Mouse (Mus musculus) heart, adult 18-20 months (tissue): ENCODE results near the gene Phf12. TPM values are rescaled to one million over a fixed set of nuclear protein-coding genes. Genes with fewer than 3 reads are reported as not detected.

Source experiments
- DNase-seq, 2 experiments: peaks; one replicate each; pipeline ENCODE4 v3.0.0; 2021 to 2022; ENCODE audit warnings: mixed read lengths in 1 of 2
- long read RNA-seq, 2 experiments: library from polyadenylated mRNA; stranded (forward); transcript quantifications; one replicate each; pipeline ENCODE4 v2.0.0; 2021
- total RNA-seq, 2 experiments: library from RNA; stranded (reverse); gene quantifications; 2 replicates each; pipeline ENCODE4 v1.2.3; 2021

Gene Phf12
- total RNA-seq, result 10 to 100 TPM; 21.7 to 21.9 TPM
- long read RNA-seq, experiment 1, full-length matches to known transcripts, result 1 of 13 reads
- long read RNA-seq, experiment 1, partial matches to known transcripts, result 10 of 13 reads
- long read RNA-seq, experiment 1, other reads (novel, unspliced or antisense), result 2 of 13 reads
- long read RNA-seq, experiment 2, partial matches to known transcripts, result 3 of 4 reads
- long read RNA-seq, experiment 2, other reads (novel, unspliced or antisense), result 1 of 4 reads

DNA sequence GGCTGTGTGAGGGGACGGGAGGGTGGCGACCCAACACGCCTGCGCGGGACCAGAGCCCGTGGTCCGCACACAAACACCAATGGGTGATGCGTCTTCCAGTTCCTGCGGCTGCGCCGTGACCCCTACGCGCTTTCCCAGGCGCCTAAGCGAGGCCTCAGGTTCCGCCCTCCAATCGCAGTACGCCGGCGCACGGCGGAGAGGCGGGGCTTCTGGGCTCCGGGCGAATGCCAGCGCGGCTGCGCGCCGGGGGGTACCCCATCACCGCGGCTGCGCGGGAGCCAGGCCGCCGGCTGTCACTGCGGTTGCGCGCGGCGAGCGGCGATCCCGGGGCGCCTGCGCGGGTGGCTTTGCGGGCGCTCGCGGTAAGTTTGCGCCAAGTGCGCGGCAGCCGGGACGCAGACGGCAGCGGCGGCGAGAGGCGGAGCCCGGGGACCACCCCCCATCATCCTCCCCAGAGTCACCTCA is at the start of gene Phf12:
TSS of gene Phf12 (plus strand) at position 314 of the 465 bp plus-strand sequence.
- DNase-seq, result peak; percentile 100

DNA sequence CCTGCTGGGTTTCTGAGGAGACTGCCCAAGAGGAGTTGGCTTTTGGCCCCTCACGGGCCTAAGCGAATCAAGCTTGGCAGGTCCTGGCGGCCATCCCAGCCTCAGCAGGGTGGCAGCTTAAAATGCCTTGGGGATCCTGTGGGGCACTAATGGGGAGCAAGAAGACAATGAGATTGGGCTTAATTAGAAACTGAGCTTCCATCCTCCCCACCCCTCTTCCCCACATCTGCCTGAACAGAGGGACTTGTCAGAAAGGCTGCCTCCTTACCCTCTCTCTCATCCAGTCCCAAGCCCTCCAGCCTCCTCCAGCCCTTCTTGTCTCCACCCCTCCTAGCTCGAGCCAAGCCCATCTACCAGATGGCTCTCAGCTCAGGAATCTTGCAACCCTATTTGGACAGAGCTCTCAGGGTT is 48.4 kb upstream of the Phf12 start:
- DNase-seq, result no peak

DNA sequence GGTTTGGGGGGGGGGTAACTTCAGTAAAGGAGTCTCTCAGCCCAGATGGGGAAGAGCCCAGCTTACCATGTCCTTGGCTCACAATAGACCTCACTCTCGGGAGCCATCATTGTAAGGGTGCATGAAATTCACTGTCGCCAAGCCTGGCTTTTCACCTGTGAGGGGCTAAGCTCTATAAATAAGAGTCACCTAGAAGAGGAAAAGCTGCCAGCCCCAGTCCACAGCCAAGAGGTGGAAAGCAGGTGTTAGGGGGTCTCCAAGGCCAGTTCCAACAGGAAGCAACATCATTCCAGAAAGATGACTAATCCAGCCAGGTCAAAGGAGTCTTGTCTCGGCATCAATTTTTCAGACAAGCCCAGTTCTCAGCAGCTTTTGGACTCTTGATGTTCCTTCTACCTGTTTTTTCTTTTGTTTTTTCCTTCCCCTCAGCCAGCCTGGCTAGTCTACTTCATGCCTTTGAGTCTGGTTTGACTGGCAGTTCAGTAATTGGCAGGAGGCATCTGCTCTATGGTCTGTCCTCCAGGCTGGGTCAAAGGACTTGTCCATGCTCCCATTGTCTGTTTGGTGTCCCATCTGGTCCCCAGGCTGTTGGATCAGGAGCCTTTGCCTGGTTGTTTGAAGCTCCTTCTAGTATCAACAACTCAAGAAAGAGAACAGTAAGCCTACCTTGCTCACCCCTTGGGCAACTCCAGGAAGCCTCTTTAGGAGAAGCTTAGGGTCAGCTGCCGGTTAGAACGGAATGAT is 47.8 kb upstream of the Phf12 start:
- DNase-seq, result no peak

GRCm38 (mm10) chr11:77936846-77937245 is 45.7 kb upstream of the Phf12 start:
- no peak for DNase-seq

DNA sequence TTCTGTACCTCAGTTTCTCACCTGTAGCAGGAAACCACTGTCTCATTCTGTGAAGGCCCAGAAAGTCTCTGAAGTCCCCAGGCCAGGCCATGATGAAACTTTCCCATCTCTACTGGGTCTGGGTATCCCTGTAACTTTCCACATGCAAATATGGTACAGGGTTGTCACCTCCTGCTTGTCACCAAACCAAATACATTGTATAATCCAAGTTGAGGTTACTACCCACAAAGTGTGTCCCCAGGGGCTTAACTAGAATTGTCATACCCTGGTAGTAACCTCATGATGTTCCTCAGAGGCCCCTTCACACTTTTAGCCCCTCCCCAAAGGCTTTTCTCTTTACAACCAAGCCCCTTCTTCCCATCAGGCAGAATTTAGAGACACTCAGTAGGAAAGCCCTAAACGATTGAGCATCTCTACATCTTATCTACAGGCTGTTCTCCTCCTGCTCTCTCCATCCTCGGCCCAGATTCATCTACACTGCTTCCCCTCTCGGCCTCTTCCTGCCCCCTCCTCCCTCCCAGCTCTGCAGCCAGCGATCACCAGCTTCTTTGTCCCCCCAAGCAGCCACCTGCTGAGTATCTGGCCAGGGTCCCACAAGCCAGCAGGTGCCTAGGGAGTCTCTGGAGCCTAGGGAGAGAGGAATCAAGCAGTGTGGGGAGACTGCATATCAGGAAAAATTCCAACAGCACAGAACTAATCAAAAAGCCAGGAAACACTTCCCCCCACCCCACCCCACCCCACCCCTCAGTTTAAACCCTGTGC is 44.7 kb upstream of the Phf12 start:
- DNase-seq, result no peak

DNA sequence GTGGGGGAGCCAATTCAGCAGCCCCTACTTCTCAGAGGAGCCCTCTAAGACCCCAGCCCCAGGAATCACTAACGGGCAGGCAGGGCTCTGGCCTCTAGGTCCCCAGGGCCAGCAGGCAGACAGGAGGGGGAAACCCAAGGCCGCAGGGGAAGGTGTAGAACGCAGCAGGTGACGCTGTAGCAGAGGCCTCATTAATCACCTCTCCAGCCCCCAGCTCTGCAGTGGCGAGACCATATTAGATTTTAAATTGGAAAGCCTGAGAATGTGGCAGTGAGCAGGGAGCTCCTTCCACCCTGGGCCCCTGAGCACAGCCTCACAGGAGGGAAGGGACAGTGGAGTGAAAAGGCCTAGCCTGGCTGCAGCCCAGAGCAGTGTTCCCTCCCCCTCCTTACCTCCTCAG is 40.3 kb upstream of the Phf12 start:
- no peak for DNase-seq

DNA sequence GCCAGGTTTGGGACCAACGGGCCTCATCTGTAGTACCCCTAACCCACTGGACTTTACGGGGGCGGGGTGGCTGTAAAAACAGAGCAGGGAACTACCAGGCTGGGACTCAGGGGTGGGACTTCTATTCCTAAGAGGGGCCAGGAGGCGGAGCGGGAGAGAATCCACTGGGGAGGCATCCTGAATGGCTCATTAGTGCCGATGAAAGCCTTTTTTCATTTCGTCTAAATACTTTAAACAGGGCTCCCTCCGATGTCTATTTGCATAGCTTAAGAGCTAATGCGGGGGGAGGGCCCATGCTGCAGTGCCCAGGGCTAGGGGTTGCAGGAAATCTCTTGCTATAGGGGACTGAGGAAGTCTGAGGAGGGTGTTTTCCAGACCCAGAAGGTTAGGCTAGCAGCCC is 34.7 kb upstream of the Phf12 start:
- no peak for DNase-seq

GRCm38 (mm10) chr11:77950125-77950685 is 32.3 kb upstream of the Phf12 start:
- DNase-seq, result no peak

DNA sequence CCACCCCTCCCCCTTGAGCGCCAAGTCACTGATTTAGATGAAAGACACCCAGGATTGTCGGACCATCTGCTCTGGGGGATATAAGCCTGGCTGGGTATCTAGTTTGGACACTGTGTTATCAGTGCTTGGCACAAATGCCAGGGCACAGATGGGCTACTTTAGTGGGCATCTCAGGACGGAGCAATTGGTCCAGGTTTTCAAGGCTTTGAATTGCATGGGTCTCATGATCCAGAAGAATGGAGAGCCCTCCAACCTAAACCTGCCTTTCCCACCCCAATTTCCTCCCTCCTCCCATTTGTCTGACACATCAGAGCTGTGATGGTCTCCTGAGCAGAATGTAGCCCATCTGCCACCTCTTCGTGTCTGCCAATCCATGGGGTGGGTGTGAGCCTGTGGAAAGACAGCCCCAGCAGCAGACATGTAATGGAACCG is 31.7 kb upstream of the Phf12 start:
- DNase-seq, result no peak

DNA sequence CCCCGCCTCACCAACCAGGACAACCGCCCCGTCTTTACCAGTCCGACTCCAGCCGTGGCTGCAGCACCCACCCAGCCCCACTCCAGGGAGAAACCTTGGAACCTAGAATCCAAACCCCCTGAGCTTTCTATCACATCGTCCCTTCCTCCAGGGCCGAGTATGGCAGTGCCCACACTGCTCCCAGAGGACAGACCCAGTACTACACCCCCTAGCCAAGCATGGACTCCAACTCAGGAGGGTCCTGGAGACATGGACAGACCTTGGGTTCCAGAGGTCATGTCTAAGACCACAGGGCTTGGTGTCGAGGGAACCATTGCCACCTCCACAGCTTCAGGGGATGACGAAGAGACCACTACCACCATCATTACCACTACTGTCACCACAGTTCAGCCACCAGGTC is 28.9 kb upstream of the Phf12 start:
- DNase-seq, result no peak

- no peak for DNase-seq
Measured at GRCm38 (mm10) chr11:77956428-77956827, 26.1 kb upstream of the Phf12 start.

- no peak for DNase-seq
Measured at GRCm38 (mm10) chr11:77958268-77958667, 24.3 kb upstream of the Phf12 start.

DNA sequence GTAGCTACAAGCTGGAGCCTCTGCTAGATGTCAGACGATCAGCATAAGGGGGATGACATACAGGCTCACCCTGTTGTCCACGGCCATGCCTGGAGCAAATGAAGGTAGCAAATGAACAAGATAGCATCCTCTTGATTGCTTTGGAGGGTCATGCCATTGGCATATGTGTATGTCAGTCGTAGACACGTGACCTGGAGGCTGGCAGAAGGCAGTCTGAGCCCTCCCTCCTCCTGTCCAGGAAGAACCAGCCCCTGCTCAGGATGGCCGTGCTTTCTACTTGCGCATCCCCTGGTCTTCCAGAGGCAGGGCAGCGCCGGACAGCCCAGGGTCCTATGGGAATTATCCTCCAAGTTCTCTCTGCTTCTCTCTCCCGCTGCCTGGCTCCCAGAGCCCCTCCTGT is 23.6 kb upstream of the Phf12 start:
- no peak for DNase-seq

GRCm38 (mm10) chr11:77960199-77960598 is 22.4 kb upstream of the Phf12 start:
- DNase-seq, result no peak

GRCm38 (mm10) chr11:77960898-77961297 is 21.7 kb upstream of the Phf12 start:
- no peak for DNase-seq

GRCm38 (mm10) chr11:77962946-77963345 is 19.6 kb upstream of the Phf12 start:
- no peak for DNase-seq

GRCm38 (mm10) chr11:77964415-77965095 is 18.0 kb upstream of the Phf12 start:
- no peak for DNase-seq

- peak in 1 of 2 experiments; percentile 33 for DNase-seq
Measured at GRCm38 (mm10) chr11:77965101-77966036, 17.2 kb upstream of the Phf12 start.

DNA sequence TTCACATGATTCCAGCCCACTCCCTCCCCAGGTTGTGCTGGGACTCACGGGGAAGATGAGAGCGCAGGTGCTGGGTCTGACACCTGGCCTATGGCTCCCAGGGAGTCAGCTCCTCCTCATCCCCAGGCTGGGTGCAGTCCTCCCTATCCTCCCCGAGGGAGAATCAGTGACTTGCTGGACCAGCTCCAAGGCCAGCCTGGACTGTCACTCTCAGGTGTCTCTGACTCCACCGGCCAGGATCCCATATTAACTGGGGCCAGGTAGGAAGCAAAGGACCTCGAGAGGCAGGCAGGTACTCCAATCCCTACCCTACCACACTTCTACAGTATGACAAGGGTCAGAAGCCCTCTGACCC is 16.5 kb upstream of the Phf12 start:
- no peak for DNase-seq

DNA sequence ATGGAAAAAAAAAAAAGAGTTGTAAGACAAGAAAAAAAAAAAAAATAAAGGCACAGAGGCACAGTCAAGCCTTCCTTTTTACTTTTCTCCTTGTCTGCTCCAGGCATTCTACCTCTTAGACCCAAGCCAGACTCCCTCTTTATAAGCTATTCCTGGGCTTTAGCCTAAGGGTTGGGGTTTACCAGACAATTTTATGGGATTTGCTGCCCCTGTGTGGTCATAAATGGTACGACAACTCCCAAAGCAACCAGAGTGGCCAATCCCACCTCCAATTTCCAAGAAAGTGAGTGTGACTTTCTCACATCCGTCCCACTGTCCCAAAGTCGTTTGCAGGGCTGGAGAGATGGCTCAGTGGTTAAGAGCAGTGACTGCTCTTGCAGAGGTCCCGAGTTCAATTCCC is 15.4 kb upstream of the Phf12 start:
- DNase-seq, result peak; percentile 65 to 89

GRCm38 (mm10) chr11:77968786-77969185 is 13.8 kb upstream of the Phf12 start:
- DNase-seq, result no peak
